Mouse (Mus musculus) MEL-GATA-1-ER (cell line): ENCODE data around the gene Iars2.

Experiments
- DNase-seq: peaks from one replicate; pipeline ENCODE4 v3.0.0-alpha.2; 2012; ENCODE audit warnings: low read depth; ENCODE audit errors: extremely low read depth

Iars2 gene

GRCm38 (mm10) chr1:185282846-185283245, 46.4 kb downstream of the Iars2 start:
- no peak for DNase-seq

- no peak for DNase-seq
Observed at GRCm38 (mm10) chr1:185280616-185281015, 48.6 kb downstream of the Iars2 start.

- DNase-seq = no peak
Observed at GRCm38 (mm10) chr1:185279288-185279687, 49.9 kb downstream of the Iars2 start.

- DNase-seq = no peak
Observed at GRCm38 (mm10) chr1:185277022-185277421, 52.2 kb downstream of the Iars2 start.

GRCm38 (mm10) chr1:185275976-185276375, 53.2 kb downstream of the Iars2 start:
- no peak for DNase-seq

GRCm38 (mm10) chr1:185274819-185275545, 54.2 kb downstream of the Iars2 start:
- no peak for DNase-seq

- DNase-seq = no peak
Observed at GRCm38 (mm10) chr1:185271373-185271772, 57.8 kb downstream of the Iars2 start.

- DNase-seq = no peak
Observed at GRCm38 (mm10) chr1:185270403-185271097, 58.6 kb downstream of the Iars2 start.

- DNase-seq = no peak
Observed at GRCm38 (mm10) chr1:185268675-185269074, 60.5 kb downstream of the Iars2 start.

- no peak for DNase-seq
Observed at GRCm38 (mm10) chr1:185262565-185262964, 66.6 kb downstream of the Iars2 start.

- no peak for DNase-seq
Observed at GRCm38 (mm10) chr1:185256753-185257152, 72.4 kb downstream of the Iars2 start.

GRCm38 (mm10) chr1:185255336-185255735, 73.9 kb downstream of the Iars2 start:
- DNase-seq = no peak

GRCm38 (mm10) chr1:185253140-185253892, 75.9 kb downstream of the Iars2 start:
- DNase-seq = no peak

- no peak for DNase-seq
Observed at GRCm38 (mm10) chr1:185252351-185252750, 76.8 kb downstream of the Iars2 start.

- no peak for DNase-seq
Observed at GRCm38 (mm10) chr1:185248728-185249127, 80.5 kb downstream of the Iars2 start.

GRCm38 (mm10) chr1:185247429-185248085, 81.6 kb downstream of the Iars2 start:
- DNase-seq = no peak

- no peak for DNase-seq
Observed at GRCm38 (mm10) chr1:185245456-185245855, 83.7 kb downstream of the Iars2 start.

- DNase-seq = no peak
Observed at GRCm38 (mm10) chr1:185243013-185243412, 86.2 kb downstream of the Iars2 start.

GRCm38 (mm10) chr1:185236530-185236929, 92.7 kb downstream of the Iars2 start:
- no peak for DNase-seq

GRCm38 (mm10) chr1:185235837-185236236, 93.4 kb downstream of the Iars2 start:
- DNase-seq = no peak
